Mouse (Mus musculus) myocyte (in vitro differentiated cells): Measurements from ENCODE around the gene Prss54.

ENCODE experiments used
- MAX ChIP-seq: IDR thresholded peaks from one replicate; pipeline ENCODE4 v1.6.1; 2011; ENCODE audit warnings: low read depth, mild to moderate bottlenecking, control low read depth
- MYOG ChIP-seq, 3 experiments: IDR thresholded peaks; one replicate each; pipeline ENCODE4 v1.6.1; 2011; ENCODE audit warnings: control low read depth in 2 of 3, low read depth in 2 of 3, mild to moderate bottlenecking in 2 of 3; ENCODE audit not compliant: insufficient read length in 2 of 3, control insufficient read depth in 1 of 3, insufficient read depth in 1 of 3
- POLR2A ChIP-seq: IDR thresholded peaks from one replicate; pipeline ENCODE4 v1.6.1; 2011; ENCODE audit warnings: low read depth, mild to moderate bottlenecking, control low read depth, moderate library complexity; ENCODE audit not compliant: insufficient read length
- SRF ChIP-seq: IDR thresholded peaks from one replicate; pipeline ENCODE4 v1.6.1; 2011; ENCODE audit warnings: low read depth; ENCODE audit not compliant: control insufficient read depth, insufficient read length
- TCF12 ChIP-seq: IDR thresholded peaks from one replicate; pipeline ENCODE4 v1.6.1; 2011; ENCODE audit warnings: mild to moderate bottlenecking, control low read depth; ENCODE audit not compliant: poor library complexity, insufficient read depth, severe bottlenecking

DNA sequence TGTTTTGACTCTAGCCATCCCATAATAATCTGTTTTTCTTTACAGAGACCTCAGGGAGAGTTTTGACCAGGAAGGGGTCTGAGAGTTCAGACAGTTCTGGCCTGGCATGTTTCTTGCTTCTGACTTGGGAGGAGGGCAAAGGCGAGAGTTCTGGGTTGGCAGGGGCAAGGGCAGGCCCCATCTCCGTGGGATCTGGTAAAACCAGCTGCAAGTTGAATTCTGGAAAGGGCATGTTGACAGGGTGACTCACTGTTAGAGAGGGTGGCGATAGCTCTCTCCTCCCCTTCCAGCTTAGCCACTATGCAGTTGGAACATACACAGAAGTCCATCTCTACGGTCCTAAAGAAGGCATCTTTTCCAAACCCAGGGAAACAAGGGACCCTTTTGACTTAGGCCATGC is 62.9 kb downstream of the Prss54 start:
- TF ChIP-seq TCF12 (no peak), MAX (no peak), POLR2A (no peak), MYOG (IDR thresholded peaks at IDR 0.05; ENCODE audit: control insufficient read depth in 1 of 3, insufficient read depth in 1 of 3, insufficient read length in 2 of 3, low read depth in 2 of 3) (no peak), SRF (no peak)
